Mouse (Mus musculus) CD4-positive, CD25-positive, alpha-beta regulatory T cell, adult 2 months (primary cell): ENCODE data around the gene Col4a5.

Experiments
- DNase-seq: peaks from one replicate; pipeline ENCODE4 v3.0.0-alpha.2; 2012; ENCODE audit warnings: low read depth, low spot score

Gene Col4a5

GRCm38 (mm10) chrX:141475110-141475509, at the start of gene Col4a5:
TSS of gene Col4a5 (plus strand) at chrX:141475385.
- peak; percentile 0 for DNase-seq

GRCm38 (mm10) chrX:141436780-141437179, 38.4 kb upstream of the Col4a5 start:
- no peak for DNase-seq

GRCm38 (mm10) chrX:141439423-141439822, 35.8 kb upstream of the Col4a5 start:
- no peak for DNase-seq

GRCm38 (mm10) chrX:141447936-141448335, 27.2 kb upstream of the Col4a5 start:
- no peak for DNase-seq

GRCm38 (mm10) chrX:141473470-141474302, 1.5 kb upstream of the Col4a5 start, which contains the start of gene Col4a6:
TSS of gene Col4a6 (minus strand) at chrX:141474076.
- DNase-seq: no peak

GRCm38 (mm10) chrX:141475566-141476327, 562 bp downstream of the Col4a5 start:
- DNase-seq: no peak

GRCm38 (mm10) chrX:141494545-141494944, 19.4 kb downstream of the Col4a5 start:
- no peak for DNase-seq

GRCm38 (mm10) chrX:141503125-141503524, 27.9 kb downstream of the Col4a5 start:
- no peak for DNase-seq

GRCm38 (mm10) chrX:141533447-141533846, 58.3 kb downstream of the Col4a5 start:
- no peak for DNase-seq

GRCm38 (mm10) chrX:141547471-141547870, 72.3 kb downstream of the Col4a5 start:
- no peak for DNase-seq

GRCm38 (mm10) chrX:141590242-141590641, 115.1 kb downstream of the Col4a5 start:
- no peak for DNase-seq

- no peak for DNase-seq
These were observed 246.5 kb downstream of the Col4a5 start for GRCm38 (mm10) chrX:141721725-141722124.

GRCm38 (mm10) chrX:141723936-141724335, 248.8 kb downstream of the Col4a5 start:
- no peak for DNase-seq

- DNase-seq: no peak
These were observed 249.3 kb downstream of the Col4a5 start for GRCm38 (mm10) chrX:141724391-141724891.

GRCm38 (mm10) chrX:141724937-141725918, 250.0 kb downstream of the Col4a5 start, which contains the start of gene Irs4:
TSS of gene Irs4 (minus strand) at chrX:141725263.
- no peak for DNase-seq

- DNase-seq: no peak
These were observed 254.4 kb downstream of the Col4a5 start for GRCm38 (mm10) chrX:141729570-141729969.
